Mouse (Mus musculus) T-helper 2 cell (primary cell): ENCODE results near the gene Nupr1.
"Not testable (repeated sequence)": the region's sequence is repeated elsewhere in the genome, so short reads cannot be mapped to it uniquely, and the experiment has no call there.

ENCODE experiments used
- in situ Hi-C: fragments of 300-600 bp; cut with MboI, MseI; formaldehyde crosslinking; loops from one replicate; pipeline ENCODE4 v1.15.1; 2025; ENCODE audit warnings: high pct_unique_total_duplicates

The Nupr1 gene

DNA sequence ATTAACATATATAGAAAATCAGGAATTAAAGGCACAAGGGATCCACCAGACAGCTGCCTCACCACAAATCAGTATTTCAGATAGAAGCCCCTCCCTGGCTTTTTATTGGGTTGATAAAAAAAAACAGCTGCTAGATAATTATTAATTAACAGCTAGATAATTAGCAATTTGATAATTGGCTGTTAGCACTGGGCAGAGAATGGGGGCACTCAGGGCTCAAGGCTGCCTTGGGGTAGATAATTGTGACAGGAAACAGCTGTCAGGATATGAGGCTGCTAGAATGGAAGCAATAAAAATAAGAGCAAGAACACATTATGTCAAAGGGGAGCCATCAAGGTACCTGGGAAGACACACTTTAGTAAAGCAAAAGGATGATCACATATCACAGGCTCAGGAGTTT is 14.3 kb upstream of the Nupr1 start:
- in situ Hi-C loops: loop anchor here (5.0 kb wide), 1 partner anchor 47 kb away; no protein-coding TSS in a partner anchor

DNA sequence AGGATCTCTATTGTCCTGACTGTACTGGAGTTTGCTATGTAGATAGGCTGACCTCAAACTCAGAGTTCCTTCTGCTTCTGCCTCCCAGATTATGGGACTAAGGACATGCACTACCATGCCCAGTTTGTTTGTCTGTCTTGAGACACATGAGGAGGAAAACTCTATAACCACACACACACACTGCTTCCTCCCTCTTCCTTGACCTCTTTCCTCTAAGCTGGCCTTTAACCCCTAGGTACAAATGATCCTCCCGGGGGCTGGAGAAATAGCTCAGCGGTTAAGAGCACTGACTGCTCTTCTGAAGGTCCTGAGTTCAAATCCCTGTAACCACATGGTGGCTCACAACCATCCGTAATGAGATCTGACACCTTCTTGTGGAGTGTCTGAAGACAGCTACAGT is 13.7 kb upstream of the Nupr1 start:
- in situ Hi-C loops: no loop called here

GRCm38 (mm10) chr7:126643244-126643617 is 12.6 kb upstream of the Nupr1 start:
- in situ Hi-C loops: not testable (repeated sequence)

DNA sequence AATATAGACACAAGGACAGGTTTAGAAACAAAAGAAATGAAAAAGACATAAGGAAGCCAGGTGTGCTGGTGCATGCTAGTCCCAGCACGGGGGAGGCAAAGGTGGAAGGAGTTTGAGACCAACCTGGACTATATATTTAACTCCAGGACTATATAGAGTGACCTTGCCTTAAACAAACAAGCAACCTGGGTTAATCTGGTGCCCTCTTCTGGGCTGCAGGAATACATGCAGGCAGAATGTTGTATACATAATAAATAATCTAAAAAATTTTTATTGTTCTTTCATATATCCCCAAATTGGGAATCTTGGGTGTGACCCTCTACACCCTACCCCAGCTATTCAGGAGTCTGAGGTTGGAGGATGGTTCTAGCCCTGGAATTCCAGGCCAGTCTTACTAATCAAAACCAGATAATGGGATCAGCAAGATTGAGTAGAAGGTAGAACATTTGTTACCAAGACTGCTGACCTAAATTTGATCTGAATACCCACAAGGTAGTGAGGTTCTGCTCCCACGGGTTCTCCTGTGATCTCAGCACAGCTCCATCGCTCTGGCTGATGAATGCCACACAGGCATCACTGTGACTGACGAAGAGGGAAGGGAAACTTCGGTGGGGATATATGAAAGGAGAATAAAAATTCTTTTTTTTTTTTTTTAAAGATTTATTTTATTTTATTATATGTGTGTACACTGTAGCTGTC is 12.0 kb upstream of the Nupr1 start:
- in situ Hi-C loops: no loop called here

GRCm38 (mm10) chr7:126636733-126637520 is 6.3 kb upstream of the Nupr1 start:
- in situ Hi-C loops: loop anchor here (5.0 kb wide), 1 partner anchor 40 kb away; no protein-coding TSS in a partner anchor

GRCm38 (mm10) chr7:126635375-126635774 is 4.7 kb upstream of the Nupr1 start:
- in situ Hi-C loops: loop anchor here (5.0 kb wide), 1 partner anchor 38 kb away; no protein-coding TSS in a partner anchor

- in situ Hi-C loops: no loop called here
Observed at GRCm38 (mm10) chr7:126632478-126632877, 1.8 kb upstream of the Nupr1 start.

DNA sequence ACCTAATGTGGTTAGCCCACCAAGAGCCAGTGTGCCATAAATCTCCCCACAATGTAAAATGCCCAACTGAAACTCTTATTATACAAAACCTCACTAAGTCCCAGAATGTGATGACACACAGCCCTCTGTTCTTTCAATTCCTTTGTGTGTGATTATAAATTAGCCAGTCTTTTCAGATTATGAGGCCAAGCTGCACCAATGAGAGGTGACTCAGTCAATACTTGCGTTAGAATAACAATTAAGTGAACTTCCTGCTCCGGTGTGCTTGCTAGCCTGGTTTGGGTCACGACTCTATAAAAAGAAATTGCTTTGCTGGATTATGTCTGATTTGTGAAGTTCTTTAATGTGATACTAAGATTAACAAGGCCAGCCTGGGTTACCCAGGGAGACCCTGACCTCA is 746 bp downstream of the Nupr1 start:
- in situ Hi-C loops: loop anchor here (5.0 kb wide), 1 partner anchor 53 kb away; no protein-coding TSS in a partner anchor

DNA sequence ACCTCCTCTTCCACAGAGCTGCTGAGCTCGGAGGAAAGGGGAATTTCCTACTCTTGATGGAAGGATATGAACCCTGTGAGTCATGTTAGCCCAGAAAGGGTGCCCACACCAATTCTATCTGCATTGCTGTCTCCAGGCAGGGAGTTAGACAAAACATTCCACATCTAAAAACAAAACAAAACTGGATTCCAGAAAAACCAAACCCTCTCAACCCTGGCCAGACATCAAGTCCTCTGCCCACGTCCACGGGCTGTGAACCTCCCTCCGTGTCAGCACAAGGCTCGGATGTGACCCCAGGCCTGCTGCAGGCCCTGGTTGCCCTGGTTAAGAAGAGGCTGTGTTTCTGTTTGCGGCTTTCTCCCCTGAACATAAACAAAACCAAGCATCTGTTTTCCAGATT is 2.5 kb downstream of the Nupr1 start:
- in situ Hi-C loops: loop anchor here (5.0 kb wide), 1 partner anchor 51 kb away; no protein-coding TSS in a partner anchor

DNA sequence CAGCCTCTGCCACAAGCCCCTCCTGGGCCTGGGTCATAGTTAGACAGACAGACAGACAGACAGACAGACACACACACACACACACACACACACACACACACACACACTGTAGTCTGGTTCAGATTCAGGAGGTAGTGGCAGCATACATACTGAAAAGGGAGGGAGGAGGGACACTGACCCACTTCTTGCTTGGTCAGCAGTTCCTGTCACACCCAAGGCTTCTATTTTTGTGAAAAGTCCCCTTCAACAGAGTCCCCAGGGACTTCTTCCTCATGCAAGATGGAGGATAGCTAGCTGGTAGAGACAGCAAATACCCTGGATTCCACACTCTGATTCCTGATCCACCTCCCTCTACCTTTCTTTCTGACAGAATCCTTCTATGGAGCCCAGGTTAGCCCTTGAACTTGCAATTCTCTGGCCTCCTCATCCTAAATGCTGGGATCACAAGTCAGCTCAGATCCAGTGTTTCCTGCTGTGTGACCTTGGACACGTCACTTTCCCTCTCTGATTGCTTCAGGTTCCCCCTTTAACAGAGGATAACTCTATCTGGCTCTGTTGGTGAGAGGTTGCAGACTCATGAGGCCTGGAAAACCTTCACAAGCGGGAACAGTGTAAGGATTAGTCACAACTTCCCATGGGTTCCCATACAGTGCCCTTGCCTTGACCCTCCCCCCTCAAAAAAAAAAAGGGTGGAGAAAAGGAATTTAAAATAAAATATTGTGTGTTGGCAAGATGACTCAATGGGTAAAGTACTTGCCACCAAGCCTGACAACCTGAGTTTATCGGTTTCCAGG is 4.7 kb downstream of the Nupr1 start:
- in situ Hi-C loops: loop anchor here (5.0 kb wide), 1 partner anchor 49 kb away; no protein-coding TSS in a partner anchor

DNA sequence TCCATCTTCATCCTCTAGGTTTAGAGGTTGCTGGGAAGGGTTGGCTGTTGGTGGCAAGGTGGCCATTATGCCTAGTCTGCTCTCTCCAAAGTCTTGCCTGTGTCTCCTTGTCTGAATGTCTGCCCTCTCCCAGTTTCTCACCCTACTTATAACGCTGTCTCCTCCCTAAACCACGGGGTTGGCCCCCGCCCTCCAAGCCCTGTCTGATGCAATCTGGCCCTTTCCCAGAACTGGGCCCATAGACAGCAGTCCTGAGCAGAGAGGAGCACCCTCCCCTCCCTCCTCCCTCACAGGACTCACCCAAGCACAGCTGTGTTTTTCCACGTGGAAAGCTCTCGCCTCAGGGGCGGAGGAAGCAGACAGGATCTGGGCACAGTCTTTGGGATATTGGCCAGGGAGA is 5.3 kb downstream of the Nupr1 start:
- in situ Hi-C loops: loop anchor here (5.0 kb wide), 1 partner anchor 48 kb away; no protein-coding TSS in a partner anchor

GRCm38 (mm10) chr7:126624774-126625173 is 5.9 kb downstream of the Nupr1 start:
- in situ Hi-C loops: loop anchor here (5.0 kb wide), 1 partner anchor 47 kb away; no protein-coding TSS in a partner anchor

- in situ Hi-C loops: no loop called here
Observed at GRCm38 (mm10) chr7:126623381-126623780, 7.3 kb downstream of the Nupr1 start.

- in situ Hi-C loops: no loop called here
Observed at GRCm38 (mm10) chr7:126621452-126622359, 9.0 kb downstream of the Nupr1 start.

DNA sequence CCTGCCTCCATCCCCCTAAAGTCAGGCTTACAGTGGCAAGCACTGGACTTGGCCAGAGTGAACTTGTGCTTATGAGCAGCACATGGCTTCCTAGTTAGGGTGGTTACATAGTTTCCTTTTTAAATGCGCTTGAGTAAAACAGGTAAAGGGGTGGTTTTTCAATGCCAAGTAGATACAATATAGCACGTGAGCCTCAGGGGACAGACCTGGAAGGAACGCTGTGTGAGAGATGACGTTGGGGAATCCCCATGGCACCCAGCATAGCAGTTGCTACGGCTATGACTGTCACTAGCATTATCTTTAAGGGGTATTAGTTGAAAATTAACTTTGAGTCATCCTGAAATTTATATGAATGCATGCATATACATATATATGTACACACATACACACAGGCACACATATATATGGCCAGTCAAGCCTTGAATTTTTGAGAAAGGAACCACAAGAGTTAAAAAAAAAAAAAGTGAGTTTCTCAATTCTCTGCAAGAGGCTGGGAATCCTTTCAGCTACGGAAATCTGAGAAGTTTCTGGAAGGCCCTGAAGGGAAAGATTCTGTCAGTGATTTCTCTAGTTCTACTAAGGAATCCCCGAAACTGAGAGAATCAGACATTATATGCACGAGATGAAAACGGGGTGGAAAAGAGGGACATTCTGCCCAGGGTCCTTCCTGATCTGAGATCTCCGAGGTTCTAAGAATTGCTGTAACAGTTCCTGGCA is 10.9 kb downstream of the Nupr1 start:
- in situ Hi-C loops: no loop called here

- in situ Hi-C loops: no loop called here
Observed at GRCm38 (mm10) chr7:126616707-126617106, 14.0 kb downstream of the Nupr1 start.

DNA sequence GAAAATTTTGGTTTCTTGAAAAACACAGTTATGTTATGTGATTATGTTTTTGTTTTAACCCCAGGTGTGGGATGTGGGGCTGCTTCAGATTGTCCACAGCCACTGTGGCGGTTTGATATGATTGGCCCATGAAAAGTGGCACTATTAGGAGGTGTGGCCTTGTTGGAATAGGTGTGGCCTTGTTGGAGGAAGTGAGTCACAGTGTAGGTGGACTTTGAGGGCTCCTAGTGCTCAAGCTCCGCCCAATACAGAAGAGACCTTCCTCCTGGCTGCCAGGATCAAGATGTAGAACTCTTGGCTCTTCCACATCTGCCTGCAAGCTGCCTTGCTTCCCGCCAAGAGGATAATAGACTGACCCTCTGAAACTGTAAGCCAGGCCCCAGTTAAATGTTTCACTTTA is 17.9 kb downstream of the Nupr1 start:
- in situ Hi-C loops: no loop called here

GRCm38 (mm10) chr7:126607796-126608195 is 22.9 kb downstream of the Nupr1 start:
- in situ Hi-C loops: no loop called here

GRCm38 (mm10) chr7:126607064-126607463 is 23.6 kb downstream of the Nupr1 start:
- in situ Hi-C loops: no loop called here

GRCm38 (mm10) chr7:126606611-126607010 is 24.1 kb downstream of the Nupr1 start:
- in situ Hi-C loops: no loop called here
